Mouse (Mus musculus): ENCODE measurements at regions not wholly inside any gene's neighbourhood (a gene's known extent, or its start where the extent isn't known, plus 50 kb on each side); places are given as distances from the start of the nearest gene placed in this dataset.

- TF ChIP-seq CTCF (IDR thresholded peaks at IDR 0.05) (no peak), EP300 (IDR thresholded peaks at IDR 0.05) (no peak)
Measured at GRCm38 (mm10) chr15:67513722-67514121, 1013.0 kb upstream of the Lrrc6 start.

Data from lung, postnatal 0 days (tissue).